Mouse (Mus musculus): ENCODE data around the gene Hsd11b2.

DNA sequence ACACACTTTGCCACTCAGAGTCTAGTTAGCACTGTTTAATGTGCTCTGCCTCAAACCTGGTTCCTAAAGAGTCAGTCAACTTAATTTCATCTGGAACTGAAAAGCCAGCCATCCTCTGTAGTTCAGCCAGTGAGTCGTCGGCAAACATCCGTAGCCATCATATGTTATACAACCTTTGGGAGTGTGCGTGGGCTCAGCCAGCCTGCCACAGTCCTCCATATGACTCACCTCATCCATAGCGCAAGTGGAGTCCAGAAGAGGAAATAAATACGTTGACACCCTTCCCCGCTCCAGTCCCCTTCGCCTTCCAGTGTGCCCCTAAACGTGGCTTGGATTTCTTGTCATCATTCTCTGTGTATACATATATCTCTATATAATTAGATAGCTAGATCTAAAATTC, 53.3 kb downstream of the Hsd11b2 start:
- TF ChIP-seq CTCF (IDR thresholded peaks at IDR 0.05; ENCODE audit: low read depth), result no peak
- no peak for TF ChIP-seq EP300 (IDR thresholded peaks at IDR 0.05; ENCODE audit: low read depth)

All from liver, embryonic 14.5 days (tissue).